Mouse (Mus musculus) ovary, adult 18-20 months (tissue): Measurements from ENCODE around the gene Sema4b.

Experiments used
- DNase-seq: peaks from one replicate; pipeline ENCODE4 v3.0.0; 2022; ENCODE audit warnings: low spot score, mixed read lengths

Sema4b gene

DNA sequence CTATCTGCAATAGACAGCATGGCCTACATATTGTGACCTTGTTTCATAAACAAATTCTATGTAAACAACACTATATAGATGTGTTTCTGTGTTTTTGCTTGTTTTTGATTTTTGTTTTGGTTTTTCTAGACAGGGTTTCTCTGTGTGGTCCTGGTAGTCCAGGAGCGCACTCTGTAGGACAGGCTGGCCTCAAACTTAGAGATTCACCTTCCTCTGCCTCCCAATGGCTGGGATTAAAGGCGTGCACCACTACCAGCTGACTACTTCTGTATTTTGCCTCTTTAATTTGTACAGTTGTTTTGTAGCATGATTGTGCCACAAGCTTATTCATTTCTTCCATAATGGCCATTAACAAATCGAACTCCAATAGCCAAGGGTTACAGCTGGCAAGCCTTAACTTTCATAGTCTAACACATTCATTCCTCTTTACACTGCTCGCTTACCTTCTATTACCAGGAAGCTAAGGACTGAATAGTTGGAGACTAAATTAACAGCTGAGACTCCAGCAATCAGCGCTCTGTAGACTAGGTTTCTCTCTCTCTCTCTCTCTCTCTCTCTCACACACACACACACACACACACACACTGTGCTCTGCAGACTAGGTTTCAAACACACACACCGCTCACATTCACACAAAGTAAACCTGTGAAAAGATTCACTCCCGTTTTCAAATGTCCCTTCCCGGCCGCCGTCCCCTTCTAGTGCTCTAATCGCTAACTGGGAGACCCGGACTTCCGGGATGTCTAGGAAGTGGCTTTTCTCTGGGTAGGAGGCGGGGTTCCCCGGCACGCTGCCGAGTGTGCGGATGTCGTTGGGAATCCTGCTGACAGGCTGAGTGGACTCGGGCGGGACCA, 82.5 kb downstream of the Sema4b start, which contains the start of gene Vps33b:
Gene Vps33b (plus strand): TSS at position 753 of the 854 bp plus-strand sequence.
- DNase-seq: peak; percentile 89

DNA sequence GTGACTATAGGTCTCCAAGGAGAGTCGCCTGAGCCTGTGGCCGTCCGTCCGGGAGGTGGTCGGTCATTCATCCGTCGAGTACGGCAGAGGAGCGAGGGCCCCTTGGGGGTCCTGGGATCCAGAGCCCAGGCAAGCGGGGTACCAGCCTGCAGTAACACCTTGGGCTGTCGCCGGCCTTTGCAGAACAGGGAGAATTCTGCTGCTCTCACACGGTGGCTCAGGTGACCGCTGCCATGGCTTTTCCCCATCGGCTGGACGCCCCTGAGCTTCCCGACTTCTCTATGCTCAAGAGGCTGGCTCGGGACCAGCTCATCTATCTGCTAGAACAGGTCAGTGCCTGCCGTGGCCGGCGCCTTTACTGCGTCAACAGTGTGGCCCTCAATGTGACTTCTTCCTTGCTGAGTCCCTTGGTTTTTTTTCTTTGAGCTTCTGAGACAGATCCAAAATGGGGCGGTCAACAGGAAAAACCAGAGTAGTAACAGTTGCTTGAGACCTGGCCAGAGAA, 83.2 kb downstream of the Sema4b start:
- peak; percentile 15 for DNase-seq

DNA sequence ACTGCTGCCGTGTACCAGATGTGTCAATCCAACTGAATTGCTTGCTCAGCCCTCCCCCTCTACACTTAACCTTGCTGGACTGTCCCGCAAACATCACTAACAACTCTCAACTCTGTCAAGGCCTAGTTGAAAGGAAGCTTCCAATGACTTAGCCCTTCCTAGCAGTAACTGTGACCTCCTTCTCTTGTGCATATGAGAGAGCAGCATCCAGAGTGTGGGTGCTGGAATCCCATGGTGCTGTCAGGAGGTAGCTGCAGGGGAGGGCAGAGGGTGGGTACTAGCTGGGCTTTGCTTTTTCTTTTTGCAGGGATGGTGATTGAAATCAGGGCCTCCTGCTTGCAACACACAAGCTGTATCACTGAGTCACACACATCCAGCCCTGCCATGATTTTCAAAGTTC, 86.8 kb downstream of the Sema4b start:
- no peak for DNase-seq
